Mouse (Mus musculus) kidney, postnatal 10 days (tissue): ENCODE results near the gene Gpr161.

Source experiments
- DNase-seq: peaks from one replicate; pipeline ENCODE4 v3.0.0; 2021; ENCODE audit warnings: mixed read lengths

Gene Gpr161

DNA sequence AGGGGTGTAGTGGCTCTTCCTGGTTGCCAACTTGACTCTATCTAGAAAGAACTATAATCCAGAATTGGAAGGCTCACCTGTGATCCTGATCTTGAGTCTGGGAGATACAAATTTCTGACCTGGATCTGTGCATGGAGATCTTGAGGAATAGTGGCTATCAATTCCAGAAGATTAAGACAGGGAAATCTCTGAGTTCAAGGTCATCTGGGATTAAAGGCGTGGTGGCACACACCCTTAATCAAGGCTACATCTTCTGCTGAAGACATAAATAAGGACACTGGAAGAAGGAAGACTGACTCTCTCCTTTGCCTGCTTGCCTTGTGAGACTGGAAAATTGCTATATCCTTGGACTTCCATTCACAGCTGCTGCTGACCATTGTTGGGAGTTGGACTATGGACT, at the start of gene Gpr161:
Gene Gpr161, plus strand, starts transcription at position 301 of the 400 bp plus-strand sequence.
- no peak for DNase-seq

GRCm38 (mm10) chr1:165246587-165246986, 49.0 kb upstream of the Gpr161 start:
- DNase-seq = no peak

DNA sequence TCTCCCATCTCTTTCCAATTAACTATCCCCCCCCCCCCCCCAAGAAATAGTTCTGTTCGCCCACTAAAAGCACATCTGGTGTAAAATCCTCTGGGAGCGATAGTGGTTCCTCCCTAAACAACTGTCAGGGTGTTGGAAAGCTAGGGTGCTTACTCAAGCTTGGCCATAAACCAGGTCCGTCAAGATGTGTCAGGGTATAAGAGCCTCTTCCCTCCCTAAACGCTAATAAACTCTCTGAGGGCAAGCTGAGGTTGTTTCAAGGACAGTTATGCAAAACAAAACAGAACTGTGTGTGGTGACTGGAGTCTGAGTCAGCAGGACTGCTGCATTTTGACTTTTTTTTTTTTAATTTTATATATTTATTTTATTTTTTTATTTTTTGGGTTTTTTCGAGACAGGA, 48.5 kb upstream of the Gpr161 start:
- DNase-seq = no peak

DNA sequence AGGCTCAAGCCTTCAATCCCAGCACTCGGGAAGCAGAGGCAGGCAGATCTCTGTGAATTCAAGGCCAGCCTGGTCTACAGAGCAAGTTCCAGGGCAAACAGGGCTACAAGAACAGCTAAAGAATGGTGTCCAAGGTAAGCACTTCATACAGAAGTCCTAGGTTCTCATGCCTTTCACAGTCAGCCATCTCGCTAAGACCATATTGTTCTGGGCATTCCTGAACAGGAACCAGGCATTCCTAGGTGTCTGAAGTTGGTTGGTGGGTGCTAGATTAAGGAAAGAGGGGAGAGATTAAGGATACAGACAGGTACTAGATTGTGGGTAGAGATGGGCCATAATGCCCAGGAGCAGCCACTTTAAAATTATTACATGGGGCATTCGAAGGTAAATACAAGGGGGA, 47.8 kb upstream of the Gpr161 start:
- DNase-seq = no peak

- DNase-seq = no peak
These were observed 46.7 kb upstream of the Gpr161 start for GRCm38 (mm10) chr1:165248842-165249241.

- no peak for DNase-seq
These were observed 45.0 kb upstream of the Gpr161 start for GRCm38 (mm10) chr1:165250546-165250945.

DNA sequence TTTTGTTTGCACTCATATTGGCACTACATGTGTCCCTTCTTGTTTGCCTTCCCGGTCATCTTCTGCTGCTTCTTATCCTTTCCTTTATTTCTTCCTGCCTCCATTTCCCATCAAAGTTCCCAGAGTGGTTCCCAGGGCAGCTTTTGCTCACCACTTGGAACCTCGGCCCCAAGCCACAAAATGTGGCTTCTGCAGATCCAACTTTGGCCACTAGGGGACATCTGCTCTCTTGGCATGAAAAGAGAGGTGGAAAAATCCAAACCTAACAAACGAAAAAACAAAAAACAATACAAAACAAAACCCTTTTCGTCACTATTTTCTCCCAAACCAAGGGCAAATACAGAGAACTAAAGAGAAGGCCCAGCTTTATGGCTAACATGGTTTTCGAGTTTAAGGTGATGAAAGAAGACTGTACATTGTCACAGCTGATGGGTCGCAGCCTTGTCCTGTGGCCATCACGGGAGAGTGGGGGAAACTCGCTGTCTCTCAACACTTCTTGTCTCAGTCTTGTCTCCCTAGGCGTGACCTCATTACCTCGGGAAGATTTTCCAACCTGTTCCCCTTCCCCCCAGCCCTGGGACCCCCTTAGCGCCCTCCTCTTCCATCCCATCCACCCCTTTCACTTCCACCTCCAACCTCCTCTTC, 43.4 kb upstream of the Gpr161 start:
- DNase-seq = peak; percentile 80

- no peak for DNase-seq
These were observed 20.6 kb upstream of the Gpr161 start for GRCm38 (mm10) chr1:165274946-165275345.

GRCm38 (mm10) chr1:165280741-165281140, 14.8 kb upstream of the Gpr161 start:
- no peak for DNase-seq

GRCm38 (mm10) chr1:165281351-165282221, 14.0 kb upstream of the Gpr161 start:
- peak; percentile 83 for DNase-seq

- no peak for DNase-seq
These were observed 13.2 kb upstream of the Gpr161 start for GRCm38 (mm10) chr1:165282222-165282966.

GRCm38 (mm10) chr1:165282967-165283345, 12.6 kb upstream of the Gpr161 start:
- DNase-seq = no peak

- no peak for DNase-seq
These were observed 11.5 kb upstream of the Gpr161 start for GRCm38 (mm10) chr1:165284096-165284495.

DNA sequence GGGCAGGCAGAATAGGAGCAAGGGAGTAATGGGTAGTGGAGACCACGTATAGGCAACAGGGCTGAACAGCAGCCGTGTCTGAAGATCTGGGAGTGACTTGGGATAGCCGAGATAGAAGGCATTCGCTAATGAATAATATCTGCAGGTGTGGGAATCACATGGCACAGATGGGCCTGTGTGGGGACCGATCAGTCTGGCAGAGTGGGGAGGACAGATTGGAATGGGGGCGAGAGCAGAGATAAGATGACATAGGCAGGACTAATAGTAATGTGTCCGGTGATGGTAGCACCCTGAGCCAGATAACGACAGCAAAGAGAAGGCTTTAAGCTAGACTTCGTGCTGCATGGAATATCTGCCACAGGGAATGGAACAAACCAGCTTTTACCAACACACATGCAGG, 7.4 kb upstream of the Gpr161 start:
- no peak for DNase-seq

- peak; percentile 51 for DNase-seq
These were observed 5.8 kb upstream of the Gpr161 start for GRCm38 (mm10) chr1:165289831-165290230.

DNA sequence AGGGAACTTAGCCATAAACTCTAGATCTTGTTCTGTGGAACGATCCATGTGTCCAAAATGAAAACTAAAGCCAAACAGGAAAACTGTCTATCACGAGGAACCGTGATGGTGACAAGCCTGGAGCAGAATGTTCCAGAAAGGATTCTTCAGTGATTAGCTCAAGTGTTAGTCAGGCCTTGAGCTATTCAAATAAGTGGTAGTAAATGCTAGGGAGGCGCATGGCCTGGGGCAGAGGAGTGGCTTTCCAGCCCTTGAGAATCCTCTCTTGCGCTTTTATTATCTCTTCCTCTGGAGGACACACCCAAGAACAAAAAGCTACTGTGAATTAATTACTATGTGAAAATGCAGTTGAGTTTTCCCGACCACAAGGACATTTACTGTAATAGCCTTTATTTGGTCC, 4.0 kb upstream of the Gpr161 start:
- DNase-seq = no peak

- DNase-seq = no peak
These were observed 5.5 kb downstream of the Gpr161 start for GRCm38 (mm10) chr1:165301108-165301507.

- DNase-seq = no peak
These were observed 6.0 kb downstream of the Gpr161 start for GRCm38 (mm10) chr1:165301567-165301966.

DNA sequence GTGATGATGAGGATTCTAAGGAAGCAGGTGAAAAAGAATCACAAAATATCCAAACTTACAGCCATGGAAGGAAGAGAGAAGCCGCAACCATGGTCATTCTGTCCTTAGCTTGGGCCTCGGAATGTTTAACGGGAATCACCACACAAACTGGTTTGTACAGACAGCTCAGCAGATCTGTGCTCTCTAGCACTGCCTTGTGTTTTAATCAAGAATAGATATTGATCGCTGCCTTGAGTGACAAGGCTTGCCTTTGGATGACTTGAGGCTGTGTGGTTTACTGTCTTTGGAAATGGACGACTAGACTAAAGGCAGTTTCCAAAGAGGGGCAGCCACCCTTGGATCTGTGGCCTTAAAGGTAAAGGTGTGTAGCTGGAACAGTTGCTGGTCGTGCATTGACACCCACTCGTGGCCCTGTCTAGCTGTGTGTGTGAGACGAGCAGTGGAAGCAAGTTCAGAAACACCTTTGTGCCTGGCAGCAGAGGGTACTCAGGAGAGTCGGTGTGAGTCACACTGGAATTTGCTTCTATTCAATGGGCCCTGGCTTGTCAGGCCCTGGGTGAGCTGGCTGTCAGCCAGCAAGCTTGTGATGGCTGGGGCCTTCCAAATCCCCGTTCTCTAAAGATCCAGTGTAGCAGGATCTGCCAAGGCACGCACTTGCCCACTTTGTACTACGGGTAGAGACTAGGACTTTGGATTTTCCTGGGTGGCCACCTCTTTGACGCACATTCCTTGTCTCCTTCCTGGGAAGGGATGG, 7.0 kb downstream of the Gpr161 start:
- peak; percentile 78 for DNase-seq

DNA sequence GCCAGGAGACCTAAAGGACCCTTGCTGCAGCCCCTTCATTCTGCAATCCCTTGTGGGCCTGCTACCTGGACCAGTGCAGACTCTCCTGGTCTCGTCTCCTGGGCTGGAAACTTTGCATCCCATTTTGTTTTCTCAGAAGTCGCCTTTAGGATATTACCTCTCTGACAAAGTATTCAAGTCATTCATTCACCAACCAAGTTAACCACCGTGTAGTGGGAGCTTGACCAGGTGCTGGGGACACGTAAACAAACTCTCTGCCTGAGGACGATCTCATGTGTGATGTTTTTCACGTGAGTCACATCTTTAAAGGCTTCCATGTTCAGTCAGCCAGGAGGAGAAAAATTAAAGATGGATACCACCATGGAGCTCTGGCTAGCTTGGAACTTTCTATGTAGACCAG, 7.6 kb downstream of the Gpr161 start:
- DNase-seq = no peak

GRCm38 (mm10) chr1:165304341-165304740, 8.8 kb downstream of the Gpr161 start:
- DNase-seq = no peak

DNA sequence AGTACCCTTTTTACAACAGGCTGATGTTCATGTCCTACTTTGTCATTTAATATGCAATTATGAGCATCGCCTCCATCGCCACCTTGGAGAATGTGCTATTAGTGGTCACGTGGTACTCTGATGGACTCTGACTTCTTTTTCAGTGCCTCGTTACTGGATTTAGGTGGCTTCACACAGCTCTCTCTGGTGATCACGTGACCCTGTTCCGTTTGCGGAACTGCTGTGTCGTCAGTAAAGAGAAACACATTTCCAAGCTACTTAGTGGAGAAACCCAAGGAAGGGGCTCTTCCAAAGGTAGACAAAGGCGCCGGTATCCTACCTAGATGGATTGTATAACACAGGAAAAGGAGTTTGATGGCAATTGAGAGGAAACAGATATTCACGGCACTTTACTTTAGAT, 12.6 kb downstream of the Gpr161 start:
- no peak for DNase-seq

GRCm38 (mm10) chr1:165316361-165316760, 20.8 kb downstream of the Gpr161 start:
- DNase-seq = no peak
